Mouse (Mus musculus): Measurements from ENCODE around the gene Anxa11. TPM values are rescaled to one million over a fixed set of nuclear protein-coding genes. Genes with fewer than 3 reads are reported as not detected.

Anxa11 gene
- polyA plus RNA-seq, 2 experiments, result 20.5 to 22.4 TPM

DNA sequence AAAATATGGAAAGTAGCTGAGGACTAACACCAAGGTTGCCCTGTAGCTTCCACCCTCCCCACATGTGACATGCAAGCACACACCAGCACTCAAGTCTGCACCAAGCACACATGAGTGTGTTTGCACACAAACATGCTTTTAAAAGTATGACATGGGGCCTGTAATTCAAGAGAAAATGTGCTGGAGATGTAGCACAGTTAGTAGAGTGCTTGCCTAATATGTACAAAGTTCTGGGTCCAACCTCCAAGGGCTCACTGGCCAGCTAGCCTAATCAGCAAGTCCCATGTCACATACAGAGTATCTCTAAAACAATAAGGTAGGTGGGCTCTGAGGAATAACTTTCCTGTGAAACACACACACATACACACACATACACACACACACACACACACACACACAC is 27.8 kb upstream of the Anxa11 start:
- H3K36me3 ChIP-seq (ENCODE audit: control insufficient read depth, insufficient read depth, low read length), result no peaks in the 10 kb centered on the region
- H3K4me1 ChIP-seq (ENCODE audit: control insufficient read depth, insufficient read depth, low read length), result no peaks in the 10 kb centered on the region
- no peak overlapping the region for H3K27ac ChIP-seq (replicated peaks; ENCODE audit: low read depth, low read length)
- ATAC-seq (ENCODE audit: low FRiP score, low read depth), result no peak
- no peak overlapping the region for H3K4me3 ChIP-seq (replicated peaks; ENCODE audit: low read length)
- H3K27me3 ChIP-seq (ENCODE audit: control insufficient read depth, insufficient read depth, low read length), result no peaks in the 10 kb centered on the region
- H3K4me2 ChIP-seq (replicated peaks; ENCODE audit: low read depth, low read length, severe bottlenecking), result no peak overlapping the region
- no peaks in the 10 kb centered on the region for H3K9me3 ChIP-seq (ENCODE audit: control insufficient read depth, low read length)
- H3K9ac ChIP-seq (ENCODE audit: low read depth, low read length, severe bottlenecking), result no peak overlapping the region
- TF ChIP-seq POLR2A (IDR thresholded peaks at IDR 0.05; ENCODE audit: borderline replicate concordance, extremely low read depth, insufficient read depth, insufficient read length), result no peak
- DNase-seq (ENCODE audit: low spot score), result no peak

DNA sequence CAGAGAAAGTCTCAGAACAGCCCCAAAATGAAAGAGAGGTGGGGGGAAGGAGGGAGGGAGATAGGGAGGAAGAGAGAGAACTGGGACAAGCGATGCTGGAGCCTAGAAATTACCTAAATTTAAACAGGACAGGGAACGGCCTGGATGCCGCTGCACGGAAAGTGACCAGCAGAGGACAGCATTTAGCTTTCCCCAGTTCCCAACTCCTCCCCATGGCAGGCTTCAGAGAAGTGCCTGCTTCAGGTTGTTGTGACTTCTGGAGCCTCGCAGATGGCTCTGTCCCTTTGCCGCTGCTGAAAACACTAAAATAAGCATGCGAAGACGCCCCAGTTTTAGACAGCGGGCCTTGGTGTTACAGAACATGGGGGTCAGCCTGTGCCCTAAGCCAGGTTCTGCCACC is 25.5 kb upstream of the Anxa11 start:
- H3K4me2 ChIP-seq (replicated peaks; ENCODE audit: low read depth, low read length, severe bottlenecking), result no peak overlapping the region
- peak; percentile 86 for DNase-seq (ENCODE audit: low spot score)
- H3K9ac ChIP-seq (ENCODE audit: low read depth, low read length, severe bottlenecking), result no peak overlapping the region
- no peaks in the 10 kb centered on the region for H3K36me3 ChIP-seq (ENCODE audit: control insufficient read depth, insufficient read depth, low read length)
- H3K27ac ChIP-seq (replicated peaks; ENCODE audit: low read depth, low read length), result no peak overlapping the region
- H3K4me3 ChIP-seq (replicated peaks; ENCODE audit: low read length), result no peak overlapping the region
- H3K9me3 ChIP-seq (ENCODE audit: control insufficient read depth, low read length), result no peaks in the 10 kb centered on the region
- peak; percentile 82 for ATAC-seq (ENCODE audit: low FRiP score, low read depth)
- H3K27me3 ChIP-seq (ENCODE audit: control insufficient read depth, insufficient read depth, low read length), result no peaks in the 10 kb centered on the region
- 10% methylated on average over 9 of the region's 9 CpGs for whole genome bisulfite sequencing
- H3K4me1 ChIP-seq (ENCODE audit: control insufficient read depth, insufficient read depth, low read length), result no peaks in the 10 kb centered on the region
- no peak for TF ChIP-seq POLR2A (IDR thresholded peaks at IDR 0.05; ENCODE audit: borderline replicate concordance, extremely low read depth, insufficient read depth, insufficient read length)

DNA sequence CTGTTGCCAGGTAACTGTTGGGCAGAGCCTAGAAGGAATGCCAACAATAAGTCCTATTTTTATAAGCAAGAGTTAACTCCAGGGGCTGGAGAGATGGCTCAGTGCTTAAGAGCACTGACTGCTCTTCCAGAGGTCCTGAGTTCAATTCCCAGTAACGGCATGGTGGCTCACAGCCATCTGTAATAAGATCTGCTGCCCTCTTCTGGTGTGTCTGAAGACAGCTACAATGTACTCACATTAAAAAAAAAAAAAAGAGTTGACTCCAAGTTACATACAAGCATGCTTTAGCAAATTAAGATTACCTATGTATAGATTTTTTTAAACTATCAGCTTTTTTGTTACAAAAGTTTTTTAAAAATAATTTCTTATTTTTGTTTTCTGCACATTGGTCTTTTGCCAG is 19.4 kb upstream of the Anxa11 start:
- no peaks in the 10 kb centered on the region for H3K27me3 ChIP-seq (ENCODE audit: control insufficient read depth, insufficient read depth, low read length)
- no peak for TF ChIP-seq POLR2A (IDR thresholded peaks at IDR 0.05; ENCODE audit: borderline replicate concordance, extremely low read depth, insufficient read depth, insufficient read length)
- H3K4me3 ChIP-seq (replicated peaks; ENCODE audit: low read length), result no peak overlapping the region
- no peak overlapping the region for H3K9ac ChIP-seq (ENCODE audit: low read depth, low read length, severe bottlenecking)
- ATAC-seq (ENCODE audit: low FRiP score, low read depth), result no peak
- H3K36me3 ChIP-seq (ENCODE audit: control insufficient read depth, insufficient read depth, low read length), result no peaks in the 10 kb centered on the region
- no peaks in the 10 kb centered on the region for H3K4me1 ChIP-seq (ENCODE audit: control insufficient read depth, insufficient read depth, low read length)
- no peaks in the 10 kb centered on the region for H3K9me3 ChIP-seq (ENCODE audit: control insufficient read depth, low read length)
- no peak overlapping the region for H3K27ac ChIP-seq (replicated peaks; ENCODE audit: low read depth, low read length)
- H3K4me2 ChIP-seq (replicated peaks; ENCODE audit: low read depth, low read length, severe bottlenecking), result no peak overlapping the region
- no peak for DNase-seq (ENCODE audit: low spot score)
- 66% methylated on average over 1 of the region's 1 CpGs for WGBS

GRCm38 (mm10) chr14:25824995-25825394 is 17.0 kb upstream of the Anxa11 start:
- no peak overlapping the region for H3K4me2 ChIP-seq (replicated peaks; ENCODE audit: low read depth, low read length, severe bottlenecking)
- ATAC-seq (ENCODE audit: low FRiP score, low read depth) (no peak), DNase-seq (ENCODE audit: low spot score) (no peak)
- H3K27ac ChIP-seq (replicated peaks; ENCODE audit: low read depth, low read length), result no peak overlapping the region
- no peaks in the 10 kb centered on the region for H3K4me1 ChIP-seq (ENCODE audit: control insufficient read depth, insufficient read depth, low read length)
- no peak overlapping the region for H3K4me3 ChIP-seq (replicated peaks; ENCODE audit: low read length)
- WGBS, result 62% methylated on average over 5 of the region's 5 CpGs
- no peak for TF ChIP-seq POLR2A (IDR thresholded peaks at IDR 0.05; ENCODE audit: borderline replicate concordance, extremely low read depth, insufficient read depth, insufficient read length)
- no peaks in the 10 kb centered on the region for H3K9me3 ChIP-seq (ENCODE audit: control insufficient read depth, low read length)
- H3K9ac ChIP-seq (ENCODE audit: low read depth, low read length, severe bottlenecking), result no peak overlapping the region
- no peaks in the 10 kb centered on the region for H3K27me3 ChIP-seq (ENCODE audit: control insufficient read depth, insufficient read depth, low read length)
- no peaks in the 10 kb centered on the region for H3K36me3 ChIP-seq (ENCODE audit: control insufficient read depth, insufficient read depth, low read length)

GRCm38 (mm10) chr14:25825880-25826626 is 15.9 kb upstream of the Anxa11 start:
- no peak overlapping the region for H3K27ac ChIP-seq (replicated peaks; ENCODE audit: low read depth, low read length)
- no peak overlapping the region for H3K9ac ChIP-seq (ENCODE audit: low read depth, low read length, severe bottlenecking)
- no peak overlapping the region for H3K4me2 ChIP-seq (replicated peaks; ENCODE audit: low read depth, low read length, severe bottlenecking)
- 83% methylated on average over 11 of the region's 11 CpGs for WGBS
- no peak overlapping the region for H3K4me3 ChIP-seq (replicated peaks; ENCODE audit: low read length)
- no peaks in the 10 kb centered on the region for H3K4me1 ChIP-seq (ENCODE audit: control insufficient read depth, insufficient read depth, low read length)
- DNase-seq (ENCODE audit: low spot score), result no peak
- H3K9me3 ChIP-seq (ENCODE audit: control insufficient read depth, low read length), result no peaks in the 10 kb centered on the region
- no peaks in the 10 kb centered on the region for H3K27me3 ChIP-seq (ENCODE audit: control insufficient read depth, insufficient read depth, low read length)
- no peak for TF ChIP-seq POLR2A (IDR thresholded peaks at IDR 0.05; ENCODE audit: borderline replicate concordance, extremely low read depth, insufficient read depth, insufficient read length)
- H3K36me3 ChIP-seq (ENCODE audit: control insufficient read depth, insufficient read depth, low read length), result no peaks in the 10 kb centered on the region
- no peak for ATAC-seq (ENCODE audit: low FRiP score, low read depth)
